Mouse (Mus musculus) olfactory bulb, adult 2 months (tissue): ENCODE data around the gene BC004004. TPM values are rescaled to one million over a fixed set of nuclear protein-coding genes. Genes with fewer than 3 reads are reported as not detected.
"Not testable (repeated sequence)": the region's sequence is repeated elsewhere in the genome, so short reads cannot be mapped to it uniquely, and the experiment has no call there.

ENCODE experiments used
- H3K27ac ChIP-seq: fragments of 200-500 bp; 2 replicates; pipeline ENCODE4 v1.5.1; 2012; ENCODE audit warnings: low read depth, low read length; ENCODE audit not compliant: insufficient read depth
- H3K4me1 ChIP-seq: fragments of 200-500 bp; 2 replicates; pipeline ENCODE4 v1.6.1; 2012; ENCODE audit warnings: low read length; ENCODE audit not compliant: control insufficient read depth, insufficient read depth
- H3K4me3 ChIP-seq: fragments of 200-500 bp; 2 replicates; pipeline ENCODE4 v1.5.1; 2012; ENCODE audit warnings: mild to moderate bottlenecking, low read depth, low read length, moderate library complexity; ENCODE audit not compliant: insufficient read depth
- CTCF ChIP-seq: fragments of 200-500 bp; IDR thresholded peaks from 2 replicates; pipeline ENCODE4 v1.5.1; 2012; ENCODE audit warnings: low read depth, mild to moderate bottlenecking, low read length, moderate library complexity; ENCODE audit not compliant: insufficient read depth
- POLR2A ChIP-seq: fragments of 200-500 bp; IDR thresholded peaks from 2 replicates; pipeline ENCODE4 v1.6.1; 2012; ENCODE audit warnings: mild to moderate bottlenecking, low read depth, low read length, moderate library complexity; ENCODE audit not compliant: insufficient read depth
- WGBS: fragments of 180-500 bp; shearing (Covaris S2); methylation state at CpG from one replicate; pipeline ENCODE4 v1.1.7; 2018; 5-methylcytosine and 5-hydroxymethylcytosine counted together
- polyA plus RNA-seq: library from polyadenylated mRNA; stranded (reverse); fragments of >200 nt; gene quantifications from 2 replicates; pipeline ENCODE4 v1.2.4, GENCODE M21; 2012; ENCODE audit warnings: low replicate concordance; ENCODE audit not compliant: missing spikeins, insufficient read depth, insufficient read length

The BC004004 gene
- polyA plus RNA-seq, 1 experiment, result not detected

DNA sequence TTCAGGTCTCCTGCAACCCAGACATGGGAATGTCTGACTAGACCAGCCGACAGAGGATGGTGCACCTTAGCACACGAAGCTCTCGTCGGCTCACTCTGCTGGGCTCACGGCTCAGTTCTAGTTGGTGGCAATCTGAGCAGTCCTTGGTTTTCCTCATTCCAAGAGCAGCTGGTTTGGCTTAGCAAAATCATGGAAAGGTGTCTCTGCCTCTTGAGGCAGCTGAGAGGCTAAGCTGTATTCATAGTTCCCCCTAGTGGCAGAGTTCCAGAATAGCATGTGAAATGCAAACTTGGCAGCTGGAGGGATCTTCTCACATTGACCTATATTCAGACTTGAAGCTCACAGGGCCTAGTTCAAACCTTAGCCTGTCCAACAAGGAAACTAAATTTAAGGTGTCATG is 22.0 kb upstream of the BC004004 start:
- H3K27ac ChIP-seq, result peak overlapping the region; percentile 39; the same call in 1 of the 2 replicates
- no peak overlapping the region for H3K4me3 ChIP-seq
- TF ChIP-seq POLR2A (no peak), CTCF (no peak)
- peaks cover 68% of the 10 kb centered on the region for H3K4me1 ChIP-seq
- 18% methylated on average over 5 of the region's 5 CpGs for WGBS

DNA sequence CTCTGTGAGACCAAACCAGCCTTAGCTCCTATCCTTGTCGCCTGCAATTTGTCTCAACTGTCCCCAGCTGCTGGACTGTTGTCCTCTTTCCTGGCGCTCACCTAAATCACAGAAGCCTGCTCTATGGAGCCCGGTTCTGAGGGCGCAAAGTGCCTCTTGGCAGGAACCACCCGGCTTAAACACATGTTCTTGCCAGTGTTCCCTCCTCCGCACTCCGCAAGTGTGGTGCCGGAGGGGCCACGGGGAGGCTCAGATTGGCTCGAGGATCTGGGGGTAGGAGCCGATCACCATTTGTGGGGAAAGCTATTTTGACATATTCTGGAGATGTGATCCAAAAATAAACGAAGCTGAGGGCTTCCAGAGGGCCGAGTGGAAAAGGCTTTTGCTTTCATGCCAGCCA is 20.7 kb upstream of the BC004004 start:
- Histone ChIP-seq H3K4me1 (peaks cover 73% of the 10 kb centered on the region), H3K27ac (peak overlapping the region; percentile 62), H3K4me3 (no peak overlapping the region)
- TF ChIP-seq CTCF (no peak), POLR2A (no peak)
- WGBS, result 21% methylated on average over 13 of the region's 13 CpGs

DNA sequence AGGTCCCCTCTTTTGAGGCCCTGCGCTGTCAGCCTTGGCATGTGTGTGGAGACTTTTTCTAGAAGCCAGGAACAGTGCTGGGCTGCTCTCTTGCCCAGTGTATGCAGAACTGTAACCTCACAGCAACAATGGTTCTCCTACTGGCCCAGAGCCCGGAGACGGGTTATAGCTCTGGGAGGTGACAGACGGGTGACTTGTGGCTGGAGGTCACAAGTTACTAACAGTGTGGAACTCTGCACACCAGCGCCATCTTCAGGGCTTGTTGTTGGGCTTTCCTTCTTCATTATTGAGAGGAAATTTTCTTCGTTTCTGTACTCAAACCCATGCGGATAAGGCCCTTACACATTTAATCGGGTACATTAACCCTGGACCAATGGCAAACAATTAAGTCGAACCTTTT is 19.1 kb upstream of the BC004004 start:
- 56% methylated on average over 9 of the region's 9 CpGs for WGBS
- Histone ChIP-seq H3K4me1 (peaks cover 68% of the 10 kb centered on the region), H3K4me3 (no peak overlapping the region), H3K27ac (no peak overlapping the region)
- TF ChIP-seq POLR2A (no peak), CTCF (no peak)

DNA sequence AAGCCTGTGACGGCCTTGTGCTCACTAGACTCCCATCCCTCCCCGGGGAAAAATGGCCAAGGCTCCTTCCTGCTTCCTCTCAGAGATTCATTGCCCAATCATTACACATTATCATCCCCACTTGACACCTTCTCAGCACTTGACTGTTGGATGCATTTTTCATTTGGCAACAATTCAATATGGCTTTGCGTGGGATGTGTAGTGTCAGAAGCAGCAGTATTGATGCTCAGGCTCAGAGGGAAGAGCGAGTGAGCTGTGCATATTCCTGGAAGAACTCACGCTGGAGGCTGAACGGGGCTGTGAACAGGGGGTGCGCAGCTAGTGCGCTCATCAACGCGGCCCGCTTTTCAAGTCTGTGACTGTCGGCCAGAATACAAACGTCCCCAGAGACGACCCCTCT is 17.6 kb upstream of the BC004004 start:
- 74% methylated on average over 14 of the region's 14 CpGs for WGBS
- not testable (repeated sequence) for H3K4me3 ChIP-seq, H3K27ac ChIP-seq
- H3K4me1 ChIP-seq, result peaks cover 53% of the 10 kb centered on the region

DNA sequence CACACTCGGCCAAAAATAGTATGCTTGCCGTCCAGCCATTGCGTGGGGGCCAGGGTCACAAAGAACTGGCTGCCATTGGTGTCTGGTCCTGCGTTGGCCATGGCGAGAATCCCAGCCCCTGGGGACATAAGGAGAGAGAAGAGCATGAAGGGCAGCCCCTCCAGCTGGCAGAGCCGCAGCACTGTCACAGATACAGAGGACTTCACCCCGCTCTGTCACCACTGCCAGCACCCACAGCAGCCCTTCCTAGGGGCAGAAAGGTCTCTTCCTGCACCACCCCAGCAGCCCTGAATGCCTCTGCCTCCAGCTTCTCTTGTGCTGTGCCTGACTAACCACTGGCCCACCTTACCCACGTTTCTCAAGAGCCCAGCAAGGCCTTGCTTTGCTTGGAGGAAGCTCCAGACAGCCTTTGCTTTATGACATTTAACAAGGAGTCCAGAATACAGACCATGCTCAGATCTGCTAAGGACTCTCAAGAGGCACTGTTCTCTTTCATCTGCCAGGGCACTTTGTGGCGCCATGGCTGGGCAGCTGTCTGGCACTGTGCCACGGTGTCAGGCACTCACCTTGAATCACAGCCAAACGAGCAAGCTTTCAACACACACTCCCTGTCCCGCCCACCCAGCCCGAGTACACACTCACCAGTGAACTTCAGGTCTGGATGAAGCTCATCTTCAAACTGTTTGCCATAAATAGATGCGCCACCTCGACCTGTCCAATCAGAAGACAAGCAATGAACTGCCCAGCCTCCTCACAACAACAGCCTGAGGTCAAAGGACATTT is 16.8 kb upstream of the BC004004 start:
- 59% methylated on average over 15 of the region's 15 CpGs for WGBS
- no peak for TF ChIP-seq POLR2A
- TF ChIP-seq CTCF, result no peak
- no peak overlapping the region for H3K27ac ChIP-seq

DNA sequence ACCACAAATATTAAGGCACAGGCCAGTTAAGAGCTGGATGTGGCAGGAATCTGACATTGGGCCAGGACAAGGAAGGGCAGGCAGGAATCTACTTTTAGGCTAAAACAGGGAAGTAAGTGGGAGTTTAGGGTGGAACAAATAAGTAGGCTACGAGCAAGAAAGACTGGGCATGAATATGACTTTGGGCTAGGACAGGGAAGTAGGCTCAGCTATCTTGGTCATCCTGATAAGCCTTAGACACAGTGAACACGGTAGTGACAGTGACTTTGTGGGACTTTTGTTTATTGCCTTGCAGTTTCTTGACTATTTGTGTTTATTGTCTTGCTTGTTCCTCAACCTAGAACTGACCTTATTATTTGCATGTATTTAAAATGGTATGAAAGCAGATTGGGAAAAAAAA is 15.4 kb upstream of the BC004004 start:
- no peak for TF ChIP-seq POLR2A
- no peak for TF ChIP-seq CTCF
- Histone ChIP-seq H3K4me3 (no peak overlapping the region), H3K4me1 (peaks cover 42% of the 10 kb centered on the region), H3K27ac (no peak overlapping the region)
- WGBS, result 86% methylated on average over 2 of the region's 2 CpGs

More for the DNA sequence above, 16.8 kb upstream of the BC004004 start:
- Histone ChIP-seq H3K4me1 (peaks cover 51% of the 10 kb centered on the region), H3K4me3 (no peak overlapping the region)

DNA sequence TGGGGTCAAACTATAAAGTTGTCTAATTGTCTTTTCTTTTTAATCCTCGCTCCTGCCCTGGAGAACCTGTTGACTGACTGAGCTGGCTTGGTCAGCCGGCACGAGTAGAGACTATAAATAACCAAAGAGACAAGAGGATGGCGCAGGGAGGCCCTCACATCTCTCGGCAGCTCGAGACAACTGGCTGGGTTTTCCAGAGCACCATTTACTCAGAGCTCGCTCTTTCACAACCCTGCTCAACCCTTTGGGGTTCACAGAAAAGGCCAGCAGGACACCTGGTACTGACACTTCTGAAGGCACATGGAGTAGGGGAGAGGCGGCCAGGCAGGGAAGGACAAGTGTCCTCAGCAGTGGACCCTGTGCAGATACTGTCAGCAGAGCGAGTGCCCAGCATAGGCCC is 14.9 kb upstream of the BC004004 start:
- H3K27ac ChIP-seq, result no peak overlapping the region
- WGBS, result 84% methylated on average over 9 of the region's 9 CpGs
- peaks cover 41% of the 10 kb centered on the region for H3K4me1 ChIP-seq
- no peak overlapping the region for H3K4me3 ChIP-seq
- TF ChIP-seq POLR2A (no peak), CTCF (no peak)

DNA sequence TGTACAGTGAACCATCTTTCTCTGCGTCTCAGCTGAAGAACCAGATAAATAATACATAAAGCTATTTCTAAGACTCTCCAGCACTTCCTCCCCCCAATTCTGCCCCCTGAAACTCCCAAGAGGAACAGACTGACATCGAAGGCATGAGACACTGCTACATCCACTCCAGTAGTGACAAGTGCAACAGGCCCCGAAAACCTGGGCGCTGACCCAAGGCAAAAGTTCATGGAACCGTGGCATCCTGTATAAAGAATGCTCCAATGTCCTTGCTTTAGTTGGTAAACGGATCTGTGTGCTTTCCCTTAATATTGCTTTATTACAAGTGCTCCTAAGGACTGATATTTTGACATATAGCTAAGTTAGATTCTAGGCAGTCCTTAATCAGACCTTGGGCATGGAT is 13.8 kb upstream of the BC004004 start:
- not testable (repeated sequence) for H3K4me3 ChIP-seq, H3K27ac ChIP-seq
- H3K4me1 ChIP-seq, result peaks cover 34% of the 10 kb centered on the region
- WGBS, result 80% methylated on average over 6 of the region's 6 CpGs

DNA sequence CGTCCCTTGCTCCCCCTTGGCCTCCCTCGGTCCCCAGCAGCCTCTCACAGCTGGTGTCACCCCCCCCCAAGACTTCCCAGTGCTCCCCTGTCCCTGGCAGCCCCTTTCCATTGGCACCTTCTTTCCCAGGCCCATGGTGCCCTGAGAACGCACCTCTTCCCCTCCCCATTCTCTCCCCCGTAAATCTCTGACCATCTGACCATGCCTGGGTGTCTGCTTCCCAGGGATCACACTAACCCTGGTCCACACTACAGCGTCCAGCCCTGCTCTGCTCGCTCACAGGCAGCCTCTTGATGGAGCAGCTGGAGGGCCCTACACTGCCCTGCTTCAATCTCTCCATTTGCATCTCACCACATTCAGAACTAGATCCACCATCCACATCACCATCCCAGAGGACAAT is 12.1 kb upstream of the BC004004 start:
- no peak overlapping the region for H3K27ac ChIP-seq
- 82% methylated on average over 6 of the region's 6 CpGs for WGBS
- H3K4me3 ChIP-seq, result no peak overlapping the region
- peaks cover 31% of the 10 kb centered on the region for H3K4me1 ChIP-seq
- no peak for TF ChIP-seq POLR2A
- TF ChIP-seq CTCF, result no peak
